Mouse (Mus musculus): ENCODE data around the gene Galk1. TPM values are rescaled to one million over a fixed set of nuclear protein-coding genes. Genes with fewer than 3 reads are reported as not detected.

Galk1 gene
- polyA plus RNA-seq, 1 experiment = 150 TPM

DNA sequence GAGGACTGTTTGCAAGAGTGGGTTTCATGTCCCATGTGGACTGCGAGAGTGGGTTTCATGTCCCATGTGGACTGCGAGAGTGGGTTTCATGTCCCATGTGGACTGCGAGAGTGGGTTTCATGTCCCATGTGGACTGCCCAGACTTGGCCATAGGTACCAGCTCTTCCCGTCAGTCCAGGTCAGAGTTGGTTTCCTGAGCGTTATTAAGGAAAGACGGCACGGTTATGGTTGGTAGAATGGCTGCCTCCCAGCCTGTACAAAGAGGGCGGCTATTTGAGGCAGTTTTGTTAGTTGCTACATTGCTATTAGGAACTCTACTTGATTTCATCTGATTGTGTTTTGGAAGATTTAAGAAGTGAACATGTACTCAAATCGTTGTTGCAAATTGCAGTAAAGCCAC, 25.3 kb upstream of the Galk1 start:
- peaks cover 77% of the 10 kb centered on the region for H3K79me3 ChIP-seq (ENCODE audit: low read depth)
- H3ac ChIP-seq (ENCODE audit: control insufficient read depth, insufficient read length, low read depth) = no peak overlapping the region
- TF ChIP-seq CTCF (IDR thresholded peaks at IDR 0.05; ENCODE audit: control insufficient read depth, insufficient read depth, insufficient read length) = no peak
- no peak for TF ChIP-seq MAX (IDR thresholded peaks at IDR 0.05)
- no peak for TF ChIP-seq MYOD1 (IDR thresholded peaks at IDR 0.05; ENCODE audit: control insufficient read depth, insufficient read length, low read depth)
- no peak for TF ChIP-seq CEBPB (IDR thresholded peaks at IDR 0.05; ENCODE audit: low read depth)
- no peak for TF ChIP-seq MYOG (IDR thresholded peaks at IDR 0.05; ENCODE audit: control insufficient read depth, extremely low read depth, insufficient read length)
- TF ChIP-seq FOSL1 (IDR thresholded peaks at IDR 0.05; ENCODE audit: insufficient read depth, low read length, poor library complexity, severe bottlenecking) = no peak
- TF ChIP-seq USF1 (IDR thresholded peaks at IDR 0.05; ENCODE audit: low read depth) = no peak
- peaks cover 63% of the 10 kb centered on the region for H3K36me3 ChIP-seq (ENCODE audit: control insufficient read depth, insufficient read depth)
- H3K27me3 ChIP-seq (ENCODE audit: control insufficient read depth, insufficient read depth, insufficient read length) = no peaks in the 10 kb centered on the region
- H3K4me3 ChIP-seq (ENCODE audit: insufficient read depth, poor library complexity, severe bottlenecking) = no peak overlapping the region
- peaks cover 100% of the 10 kb centered on the region for H3K79me2 ChIP-seq (ENCODE audit: control insufficient read depth, insufficient read depth)

- no peak for TF ChIP-seq FOSL1 (IDR thresholded peaks at IDR 0.05; ENCODE audit: insufficient read depth, low read length, poor library complexity, severe bottlenecking)
- H3K79me2 ChIP-seq (ENCODE audit: control insufficient read depth, insufficient read depth) = peaks cover 100% of the 10 kb centered on the region
- peaks cover 68% of the 10 kb centered on the region for H3K36me3 ChIP-seq (ENCODE audit: control insufficient read depth, insufficient read depth)
- no peaks in the 10 kb centered on the region for H3K27me3 ChIP-seq (ENCODE audit: control insufficient read depth, insufficient read depth, insufficient read length)
- H3ac ChIP-seq (ENCODE audit: control insufficient read depth, insufficient read length, low read depth) = no peak overlapping the region
- no peak overlapping the region for H3K4me3 ChIP-seq (ENCODE audit: insufficient read depth, poor library complexity, severe bottlenecking)
- peaks cover 79% of the 10 kb centered on the region for H3K79me3 ChIP-seq (ENCODE audit: low read depth)
Observed at GRCm38 (mm10) chr11:116036671-116037070, 24.2 kb upstream of the Galk1 start.

DNA sequence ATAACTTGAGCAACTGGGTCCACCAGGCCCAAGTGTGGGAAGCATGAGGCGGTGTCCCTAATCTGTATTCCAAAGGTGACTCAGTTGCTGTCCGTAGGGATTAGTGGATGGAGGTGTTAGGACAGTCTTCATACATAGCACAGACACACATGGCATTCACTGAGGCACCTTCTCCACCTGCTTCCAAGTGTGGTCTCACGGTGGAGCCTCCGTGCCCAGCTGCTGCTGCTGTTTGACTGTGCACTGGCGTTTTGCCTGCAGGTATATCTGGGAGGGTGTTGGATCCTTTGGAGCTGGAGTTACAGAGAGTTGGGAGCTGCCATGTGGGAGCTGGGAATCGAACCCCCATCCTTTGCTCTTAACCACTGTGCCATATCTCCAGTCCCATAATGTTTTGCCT, 22.1 kb upstream of the Galk1 start:
- TF ChIP-seq USF1 (IDR thresholded peaks at IDR 0.05; ENCODE audit: low read depth) (no peak), MYOG (IDR thresholded peaks at IDR 0.05; ENCODE audit: control insufficient read depth, extremely low read depth, insufficient read length) (no peak), MAX (IDR thresholded peaks at IDR 0.05) (no peak), MYOD1 (IDR thresholded peaks at IDR 0.05; ENCODE audit: control insufficient read depth, insufficient read length, low read depth) (no peak), CTCF (IDR thresholded peaks at IDR 0.05; ENCODE audit: control insufficient read depth, insufficient read depth, insufficient read length) (no peak), CEBPB (IDR thresholded peaks at IDR 0.05; ENCODE audit: low read depth) (no peak), FOSL1 (IDR thresholded peaks at IDR 0.05; ENCODE audit: insufficient read depth, low read length, poor library complexity, severe bottlenecking) (no peak)
- Histone ChIP-seq H3ac (ENCODE audit: control insufficient read depth, insufficient read length, low read depth) (no peak overlapping the region), H3K27me3 (ENCODE audit: control insufficient read depth, insufficient read depth, insufficient read length) (no peaks in the 10 kb centered on the region), H3K79me2 (ENCODE audit: control insufficient read depth, insufficient read depth) (peaks cover 92% of the 10 kb centered on the region), H3K4me3 (ENCODE audit: insufficient read depth, poor library complexity, severe bottlenecking) (no peak overlapping the region), H3K36me3 (ENCODE audit: control insufficient read depth, insufficient read depth) (peaks cover 58% of the 10 kb centered on the region), H3K79me3 (ENCODE audit: low read depth) (peaks cover 83% of the 10 kb centered on the region)

- no peaks in the 10 kb centered on the region for H3K27me3 ChIP-seq (ENCODE audit: control insufficient read depth, insufficient read depth, insufficient read length)
- peaks cover 51% of the 10 kb centered on the region for H3K79me3 ChIP-seq (ENCODE audit: low read depth)
- H3K36me3 ChIP-seq (ENCODE audit: control insufficient read depth, insufficient read depth) = peaks cover 33% of the 10 kb centered on the region
- H3K79me2 ChIP-seq (ENCODE audit: control insufficient read depth, insufficient read depth) = peaks cover 58% of the 10 kb centered on the region
- H3K4me3 ChIP-seq (ENCODE audit: insufficient read depth, poor library complexity, severe bottlenecking) = peak overlapping the region; percentile 71
- TF ChIP-seq CTCF (IDR thresholded peaks at IDR 0.05; ENCODE audit: control insufficient read depth, insufficient read depth, insufficient read length) (no peak), CEBPB (IDR thresholded peaks at IDR 0.05; ENCODE audit: low read depth) (no peak), MAX (IDR thresholded peaks at IDR 0.05) (no peak), USF1 (IDR thresholded peaks at IDR 0.05; ENCODE audit: low read depth) (no peak), FOSL1 (IDR thresholded peaks at IDR 0.05; ENCODE audit: insufficient read depth, low read length, poor library complexity, severe bottlenecking) (no peak), MYOD1 (IDR thresholded peaks at IDR 0.05; ENCODE audit: control insufficient read depth, insufficient read length, low read depth) (no peak), MYOG (IDR thresholded peaks at IDR 0.05; ENCODE audit: control insufficient read depth, extremely low read depth, insufficient read length) (no peak)
- H3ac ChIP-seq (ENCODE audit: control insufficient read depth, insufficient read length, low read depth) = peak overlapping the region; percentile 94
Observed at GRCm38 (mm10) chr11:116030898-116031845, 18.7 kb upstream of the Galk1 start.

GRCm38 (mm10) chr11:116030088-116030897, 17.8 kb upstream of the Galk1 start, which contains the start of gene Unk:
Gene Unk (plus strand): TSS chr11:116030322.
- peaks cover 49% of the 10 kb centered on the region for H3K79me2 ChIP-seq (ENCODE audit: control insufficient read depth, insufficient read depth)
- peak within 1 kb of the TSS; percentile 71 for H3K4me3 ChIP-seq (ENCODE audit: insufficient read depth, poor library complexity, severe bottlenecking)
- H3K79me3 ChIP-seq (ENCODE audit: low read depth) = peaks cover 46% of the 10 kb centered on the region
- no peaks in the 10 kb centered on the region for H3K27me3 ChIP-seq (ENCODE audit: control insufficient read depth, insufficient read depth, insufficient read length)
- peak within 1 kb of the TSS; percentile 94 for H3ac ChIP-seq (ENCODE audit: control insufficient read depth, insufficient read length, low read depth)
- H3K36me3 ChIP-seq (ENCODE audit: control insufficient read depth, insufficient read depth) = peaks cover 31% of the 10 kb centered on the region
- TF ChIP-seq MYOD1 (IDR thresholded peaks at IDR 0.05; ENCODE audit: control insufficient read depth, insufficient read length, low read depth) = no peak
- no peak for TF ChIP-seq MAX (IDR thresholded peaks at IDR 0.05)
- no peak for TF ChIP-seq MYOG (IDR thresholded peaks at IDR 0.05; ENCODE audit: control insufficient read depth, extremely low read depth, insufficient read length)
